Mouse (Mus musculus) cerebellum, adult 9-11 months (tissue): Measurements from ENCODE around the gene Ints11.

Experiments
- DNase-seq: peaks from one replicate; pipeline ENCODE4 v3.0.0; 2022

Gene Ints11

GRCm38 (mm10) chr4:155869317-155870033 is at the start of gene Ints11, which contains the start of gene Cptp:
TSS of gene Ints11 (plus strand) at chr4:155869546.
TSS of gene Cptp (minus strand) at chr4:155869440.
- DNase-seq = peak; percentile 97

DNA sequence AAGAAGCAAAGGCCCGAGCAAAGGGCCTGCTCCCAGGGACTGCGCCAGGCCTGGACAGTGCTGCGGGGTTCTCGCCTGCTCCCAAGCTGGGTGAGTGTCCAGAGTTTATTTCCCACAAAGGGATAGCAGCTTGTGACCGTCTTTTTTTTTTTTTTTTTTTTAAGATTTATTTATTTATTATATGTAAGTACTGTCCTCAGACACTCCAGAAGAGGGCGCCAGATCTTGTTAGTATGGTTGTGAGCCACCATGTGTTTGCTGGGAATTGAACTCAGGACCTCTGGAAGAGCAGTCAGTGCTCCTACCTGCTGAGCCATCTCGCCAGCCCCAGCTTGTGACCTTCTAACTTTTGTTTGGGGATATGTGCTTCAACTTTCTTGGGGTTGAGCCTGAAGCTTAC is 48.3 kb upstream of the Ints11 start:
- DNase-seq = no peak

DNA sequence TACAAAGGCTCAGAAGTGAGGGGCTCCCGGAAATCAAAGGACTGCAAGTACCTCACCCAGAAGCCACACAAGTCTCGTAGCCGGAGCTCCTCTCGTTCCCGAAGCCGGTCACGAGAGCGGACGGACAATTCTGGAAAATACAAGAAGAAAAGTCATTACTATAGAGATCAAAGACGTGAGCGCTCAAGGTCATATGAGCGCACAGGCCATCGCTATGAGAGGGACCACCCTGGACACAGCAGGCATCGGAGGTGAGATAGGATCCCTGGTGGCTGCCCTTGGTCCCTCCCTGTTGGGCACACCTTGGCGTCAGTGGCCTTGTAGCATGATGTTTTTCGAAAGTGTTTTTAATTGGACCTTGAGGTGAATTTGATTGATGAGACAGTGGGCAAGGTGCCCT is 45.9 kb upstream of the Ints11 start:
- no peak for DNase-seq

- peak; percentile 29 for DNase-seq
Observed at GRCm38 (mm10) chr4:155829866-155830265, 39.5 kb upstream of the Ints11 start.

- no peak for DNase-seq
Observed at GRCm38 (mm10) chr4:155830596-155830995, 38.8 kb upstream of the Ints11 start.

DNA sequence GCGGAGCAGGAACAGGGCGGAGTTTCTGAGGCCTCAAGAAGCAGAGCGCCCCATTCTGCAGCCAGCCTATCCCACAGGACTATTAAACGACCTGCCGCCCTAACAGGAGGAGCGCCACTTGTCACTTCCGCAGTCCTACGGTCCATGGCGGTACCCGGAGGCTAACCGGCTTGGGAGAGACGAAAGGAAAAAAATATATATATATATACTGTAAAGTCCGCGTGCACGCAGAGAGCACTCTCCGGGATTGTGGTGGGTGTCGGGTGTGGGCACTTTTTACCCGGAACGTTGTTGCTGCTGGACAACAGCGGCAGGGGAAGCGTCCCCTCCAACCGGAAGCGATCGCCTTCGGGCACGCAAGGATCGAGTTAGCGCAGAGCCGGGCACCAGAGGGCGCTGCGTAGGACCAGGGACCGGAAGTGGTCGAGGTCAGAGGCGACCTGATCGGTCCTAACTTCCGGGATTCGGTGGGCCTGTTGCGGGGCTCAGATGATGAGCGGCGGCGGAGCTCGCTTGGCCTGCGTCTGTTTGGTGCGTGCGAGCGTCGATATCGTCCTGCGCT is 38.1 kb upstream of the Ints11 start, which contains the start of gene Aurkaip1:
Gene Aurkaip1, plus strand, starts transcription at position 68 of the 562 bp plus-strand sequence.
- DNase-seq = peak; percentile 95

GRCm38 (mm10) chr4:155831831-155832230 is 37.5 kb upstream of the Ints11 start:
- DNase-seq = no peak

GRCm38 (mm10) chr4:155832321-155832720 is 37.0 kb upstream of the Ints11 start:
- DNase-seq = peak; percentile 67

DNA sequence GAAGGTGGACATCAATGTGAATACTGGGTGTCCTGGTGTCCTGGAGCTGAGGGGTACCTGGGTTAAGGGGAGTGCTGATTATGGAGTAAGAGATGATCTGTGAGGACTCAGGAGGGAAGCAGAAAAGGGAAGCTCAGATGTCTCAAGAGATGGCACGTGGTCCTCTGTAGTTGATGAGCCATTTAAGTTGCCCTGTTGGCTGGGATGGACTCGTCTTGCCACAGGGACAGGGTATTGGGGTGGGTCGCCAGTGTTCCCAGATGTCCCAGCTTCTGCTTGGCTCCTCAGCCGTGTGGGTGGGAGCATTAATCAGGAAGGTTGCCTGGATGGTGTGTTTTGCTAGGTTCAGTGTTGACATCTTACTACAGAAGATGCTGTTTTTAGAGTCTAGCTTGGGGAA is 36.1 kb upstream of the Ints11 start:
- DNase-seq = peak; percentile 32

DNA sequence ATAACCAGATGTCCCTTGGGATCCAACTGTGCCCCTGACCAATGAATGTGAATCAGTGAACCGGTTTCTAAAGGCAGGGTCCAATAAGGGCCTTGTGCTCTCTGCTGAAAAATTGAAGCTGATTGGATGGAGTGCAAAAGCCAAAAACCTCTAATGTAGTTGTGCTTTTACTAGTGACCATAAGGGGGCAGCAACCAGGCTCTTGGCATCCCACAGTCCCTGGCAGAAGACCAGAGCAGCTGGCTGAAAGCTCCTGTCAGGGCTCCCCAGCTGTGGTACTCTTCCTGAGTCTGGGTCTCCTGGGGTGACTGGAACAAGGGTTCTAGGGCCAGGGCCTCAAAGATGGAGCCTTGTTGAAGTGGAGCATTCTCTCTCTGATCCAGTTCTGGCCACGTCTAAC is 35.5 kb upstream of the Ints11 start:
- DNase-seq = peak; percentile 69

GRCm38 (mm10) chr4:155837404-155838010 is 31.8 kb upstream of the Ints11 start:
- DNase-seq = no peak

- DNase-seq = no peak
Observed at GRCm38 (mm10) chr4:155838187-155839153, 30.9 kb upstream of the Ints11 start.

- peak; percentile 59 for DNase-seq
Observed at GRCm38 (mm10) chr4:155839483-155839910, 29.8 kb upstream of the Ints11 start, which contains the start of gene Mxra8. TSS of gene Mxra8 (plus strand) at chr4:155839680.

GRCm38 (mm10) chr4:155840076-155841002 is 29.0 kb upstream of the Ints11 start:
- DNase-seq = peak; percentile 60

GRCm38 (mm10) chr4:155841003-155841454 is 28.3 kb upstream of the Ints11 start:
- peak; percentile 61 for DNase-seq

GRCm38 (mm10) chr4:155841651-155842270 is 27.6 kb upstream of the Ints11 start:
- peak; percentile 67 for DNase-seq

DNA sequence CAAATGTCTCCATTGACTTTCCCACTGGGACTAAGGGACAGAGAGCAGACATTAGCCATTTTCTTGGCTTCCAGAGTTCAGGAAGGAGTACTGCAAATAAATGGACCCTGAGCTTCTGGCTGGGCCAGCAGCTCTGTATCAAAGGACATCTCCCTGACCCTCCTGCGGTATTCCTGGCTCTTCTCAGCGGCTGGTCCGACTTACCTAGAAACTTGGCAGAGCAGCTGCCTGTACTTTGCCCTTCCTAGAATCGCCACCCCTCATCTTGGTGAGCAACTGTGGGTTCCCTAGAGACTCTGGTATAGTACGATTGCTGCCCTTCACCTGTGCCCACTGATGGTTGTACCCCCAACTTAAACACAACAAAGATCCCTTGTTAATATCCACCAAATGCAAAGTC is 26.1 kb upstream of the Ints11 start:
- no peak for DNase-seq

DNA sequence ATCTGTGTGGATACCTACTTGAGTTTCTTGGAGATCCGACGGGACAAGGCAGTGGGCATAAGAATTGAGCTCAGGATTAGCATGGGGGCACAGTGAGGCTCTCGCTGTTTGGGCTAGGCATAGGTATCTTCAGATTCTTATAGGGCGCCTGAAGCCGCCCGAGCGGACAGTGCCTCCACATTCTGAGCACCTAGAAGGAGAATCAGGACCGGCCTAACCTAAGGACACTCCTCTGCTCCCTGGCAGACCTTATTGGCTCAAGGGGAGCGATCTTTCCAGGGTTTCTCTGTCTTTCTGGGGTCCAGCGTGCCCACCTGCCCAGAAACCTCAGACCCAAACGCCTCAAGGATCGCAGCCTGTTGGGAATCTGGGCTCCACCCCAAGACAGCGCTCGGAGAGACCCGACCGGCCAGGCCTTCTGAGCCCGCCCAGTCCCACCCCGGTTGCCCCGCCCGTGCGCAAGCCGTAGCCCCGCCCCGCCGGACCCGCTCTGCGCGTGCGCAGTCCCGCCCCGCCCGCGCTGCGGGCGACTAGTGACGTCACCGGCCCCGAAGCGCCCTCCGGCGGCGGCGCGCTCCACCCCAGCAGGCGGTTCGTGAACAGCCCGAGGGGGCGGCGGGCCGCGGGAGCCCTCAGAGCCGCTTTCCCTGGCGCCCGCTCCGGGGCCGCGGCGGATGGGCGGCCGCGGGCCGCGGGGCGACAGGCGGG is 22.3 kb upstream of the Ints11 start, which contains the start of gene Dvl1:
Gene Dvl1, plus strand, starts transcription at position 532 of the 708 bp plus-strand sequence.
- peak; percentile 91 for DNase-seq

- peak; percentile 77 for DNase-seq
Observed at GRCm38 (mm10) chr4:155847591-155848352, 21.6 kb upstream of the Ints11 start.
